Mouse (Mus musculus): ENCODE data around the gene Srsf9. TPM values are rescaled to one million over a fixed set of nuclear protein-coding genes. Genes with fewer than 3 reads are reported as not detected.

Gene Srsf9
- polyA plus RNA-seq, 1 experiment from 2014 or later: 418 TPM

Other genes with a start within 250 kb of the Srsf9 start
- gene Gm10401, start 228.9 kb upstream of the Srsf9 start, polyA plus RNA-seq (2016; fragmentation: Nextera tagmentation; extraction: Ambion mirVana): 31.3 and 34.4 TPM in 2 replicates
- 52.4 and 52.8 TPM in 2 replicates for gene Acads, start 207.8 kb upstream of the Srsf9 start, polyA plus RNA-seq (2016; fragmentation: Nextera tagmentation; extraction: Ambion mirVana)
- 56.0 and 56.3 TPM in 2 replicates for gene Unc119b, start 192.2 kb upstream of the Srsf9 start, polyA plus RNA-seq (2016; fragmentation: Nextera tagmentation; extraction: Ambion mirVana)
- gene Mlec, start 169.0 kb upstream of the Srsf9 start, polyA plus RNA-seq (2016; fragmentation: Nextera tagmentation; extraction: Ambion mirVana): 82.1 and 86.6 TPM in 2 replicates
- 2.6 and 4.7 TPM in 2 replicates for gene Cabp1, start 132.8 kb upstream of the Srsf9 start, polyA plus RNA-seq (2016; fragmentation: Nextera tagmentation; extraction: Ambion mirVana)
- 82.1 and 93.4 TPM in 2 replicates for gene Pop5, start 91.3 kb upstream of the Srsf9 start, polyA plus RNA-seq (2016; fragmentation: Nextera tagmentation; extraction: Ambion mirVana)
- gene Rnf10, start 54.3 kb upstream of the Srsf9 start, polyA plus RNA-seq (2016; fragmentation: Nextera tagmentation; extraction: Ambion mirVana): 184 and 187 TPM in 2 replicates
- 45.5 and 46.2 TPM in 2 replicates for gene Coq5, start 47.5 kb upstream of the Srsf9 start, polyA plus RNA-seq (2016; fragmentation: Nextera tagmentation; extraction: Ambion mirVana)
- gene Dynll1, start 26.2 kb upstream of the Srsf9 start, polyA plus RNA-seq (2016; fragmentation: Nextera tagmentation; extraction: Ambion mirVana): 1,589 and 1,712 TPM in 2 replicates
- gene Gatc, start 14.0 kb downstream of the Srsf9 start, polyA plus RNA-seq (2016; fragmentation: Nextera tagmentation; extraction: Ambion mirVana): 29.0 and 30.0 TPM in 2 replicates
- 55.5 and 56.7 TPM in 2 replicates for gene Triap1, start 14.0 kb downstream of the Srsf9 start, polyA plus RNA-seq (2016; fragmentation: Nextera tagmentation; extraction: Ambion mirVana)
- 652 and 721 TPM in 2 replicates for gene Cox6a1, start 21.8 kb downstream of the Srsf9 start, polyA plus RNA-seq (2016; fragmentation: Nextera tagmentation; extraction: Ambion mirVana)
- gene Msi1, start 102.4 kb downstream of the Srsf9 start, polyA plus RNA-seq (2016; fragmentation: Nextera tagmentation; extraction: Ambion mirVana): 38.7 and 40.2 TPM in 2 replicates
- not detected in 2 replicates for gene Pla2g1b, start 139.1 kb downstream of the Srsf9 start, polyA plus RNA-seq (2016; fragmentation: Nextera tagmentation; extraction: Ambion mirVana)
- 23.2 and 25.9 TPM in 2 replicates for gene Sirt4, start 157.5 kb downstream of the Srsf9 start, polyA plus RNA-seq (2016; fragmentation: Nextera tagmentation; extraction: Ambion mirVana)
- gene Pxn, start 179.5 kb downstream of the Srsf9 start, polyA plus RNA-seq (2016; fragmentation: Nextera tagmentation; extraction: Ambion mirVana): 46.8 and 47.1 TPM in 2 replicates
- 1,232 and 1,233 TPM in 2 replicates for gene Rplp0, start 232.3 kb downstream of the Srsf9 start, polyA plus RNA-seq (2016; fragmentation: Nextera tagmentation; extraction: Ambion mirVana)
- 56.1 and 57.9 TPM in 2 replicates for gene Gcn1l1, start 238.1 kb downstream of the Srsf9 start, polyA plus RNA-seq (2016; fragmentation: Nextera tagmentation; extraction: Ambion mirVana)

Measured in embryonic facial prominence, embryonic 12.5 days (tissue).